Mouse (Mus musculus) kidney, adult 2 months (tissue): ENCODE measurements around the gene Stk39.

Source experiments
- CTCF ChIP-seq: fragments of 200-500 bp; conservative IDR thresholded peaks from 2 replicates; pipeline ENCODE4 v1.5.1; 2011; ENCODE audit warnings: low read depth, mild to moderate bottlenecking, control low read depth, low read length, moderate library complexity, mixed read lengths; ENCODE audit not compliant: insufficient read depth, insufficient read length
- POLR2A ChIP-seq: fragments of 200-500 bp; IDR thresholded peaks from one replicate; pipeline ENCODE4 v1.6.1; 2011; ENCODE audit warnings: low read depth, low read length, control low read depth

DNA sequence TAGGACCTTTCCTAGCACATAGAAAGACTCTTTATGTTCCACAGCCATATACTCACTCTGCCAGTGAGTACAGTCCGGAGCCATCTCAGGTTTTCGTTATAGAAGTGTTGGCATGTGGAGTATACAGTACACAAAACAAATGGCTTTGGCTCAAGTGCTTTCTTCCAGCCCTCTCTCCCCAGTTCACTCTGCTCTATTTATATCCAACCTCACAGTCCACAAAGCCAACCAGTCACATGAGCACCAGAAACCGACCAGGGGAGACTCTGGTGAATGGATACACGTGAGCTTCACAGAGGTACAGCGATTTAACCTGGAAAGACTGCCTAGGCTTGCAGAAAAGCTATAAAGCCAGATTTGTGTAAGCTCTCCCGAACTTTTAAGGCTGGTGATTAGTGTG lies 56.4 kb downstream of the Stk39 start:
- TF ChIP-seq CTCF, result no peak
- TF ChIP-seq POLR2A, result no peak
